Mouse (Mus musculus) CD4-positive helper T cell, adult 2 months (primary cell): Measurements from ENCODE around the gene Ankrd12.
A peak's percentile ranks its signal among the peaks of the same experiment; 100 is the strongest.
"Not testable (repeated sequence)": the region's sequence is repeated elsewhere in the genome, so short reads cannot be mapped to it uniquely, and the experiment has no call there.

Experiments used
- DNase-seq: peaks from one replicate; pipeline ENCODE4 v3.0.0-alpha.2; 2012; ENCODE audit warnings: low read depth, missing footprints, low spot score

The Ankrd12 gene

DNA sequence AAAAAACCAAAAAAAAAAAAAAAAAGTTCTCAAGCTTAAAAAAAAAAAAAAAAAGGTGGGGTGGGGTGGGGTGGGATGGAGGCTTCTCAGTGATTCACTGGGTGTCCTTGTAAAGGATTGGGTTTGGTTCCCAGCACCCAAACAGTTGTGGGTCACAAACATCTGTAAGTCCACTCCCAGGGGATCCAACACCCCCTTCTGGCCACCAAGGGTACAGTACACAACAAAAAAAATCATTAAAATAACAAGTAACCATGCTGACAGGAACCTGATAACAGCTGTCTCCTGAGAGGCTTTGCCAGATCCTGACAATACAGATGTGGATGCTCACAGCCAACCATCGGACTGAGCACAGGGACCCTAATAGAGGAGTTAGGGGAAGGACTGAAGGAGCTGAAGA, 7.6 kb upstream of the Ankrd12 start:
- no peak for DNase-seq

DNA sequence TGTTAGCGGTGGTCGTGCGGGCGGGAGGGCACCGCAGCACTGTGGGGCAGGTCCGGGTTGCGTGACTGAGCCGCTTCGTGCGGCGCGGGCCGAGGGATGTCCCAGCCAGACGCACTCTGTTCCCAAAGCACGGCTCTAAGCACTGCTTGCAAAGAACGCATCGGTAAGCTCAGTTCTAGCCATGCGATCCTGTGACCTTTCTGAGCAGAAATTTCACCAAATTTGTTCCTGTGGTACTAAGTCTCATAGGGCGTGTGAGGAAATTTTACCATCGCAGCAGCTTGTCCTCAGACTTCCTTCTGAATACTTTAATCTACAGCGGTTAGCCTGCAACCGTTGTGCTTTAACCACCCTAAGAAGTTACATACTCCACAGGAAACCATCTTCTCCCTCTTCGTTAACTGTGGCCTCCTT, 555 bp upstream of the Ankrd12 start:
- no peak for DNase-seq

- DNase-seq: peak; percentile 71
Observed at GRCm38 (mm10) chr17:66076174-66076927, 538 bp downstream of the Ankrd12 start.

DNA sequence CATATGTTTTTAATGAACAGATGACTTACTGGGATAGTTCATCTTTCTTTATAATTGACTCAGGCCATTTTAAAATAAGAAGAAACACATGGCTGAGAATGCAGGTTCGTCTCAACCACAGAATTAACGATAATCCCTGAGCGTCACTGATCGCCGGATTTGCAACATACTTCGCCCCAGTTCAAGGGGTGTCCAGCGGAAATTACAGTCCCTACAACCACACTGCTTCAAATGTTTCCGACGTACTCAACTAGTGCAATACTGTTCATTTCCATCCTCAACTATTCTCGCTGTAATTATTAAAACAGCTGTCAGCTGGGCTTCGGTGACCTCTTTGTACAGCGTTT, 1.1 kb downstream of the Ankrd12 start:
- peak; percentile 59 for DNase-seq

GRCm38 (mm10) chr17:66073971-66074370, 2.9 kb downstream of the Ankrd12 start:
- DNase-seq: peak; percentile 77

DNA sequence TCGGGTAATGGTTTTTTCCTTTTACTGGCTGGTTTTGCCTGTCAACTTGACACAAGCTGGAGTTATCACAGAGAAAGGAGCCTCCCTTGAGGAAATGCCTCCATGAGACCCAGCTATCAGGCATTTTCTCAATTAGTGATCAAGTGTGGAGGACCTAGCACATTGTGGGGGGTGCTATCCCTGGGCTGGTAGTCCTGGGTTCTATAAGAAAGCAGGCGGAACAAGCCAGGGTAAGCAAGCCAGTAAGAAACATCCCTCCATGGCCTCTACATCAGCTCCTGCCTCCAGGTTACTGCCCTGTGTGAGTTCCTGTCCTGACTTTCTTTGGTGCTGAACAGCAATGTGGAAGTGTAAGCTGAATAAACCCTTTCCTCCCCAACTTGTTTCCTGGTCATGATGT, 7.9 kb downstream of the Ankrd12 start:
- not testable (repeated sequence) for DNase-seq

DNA sequence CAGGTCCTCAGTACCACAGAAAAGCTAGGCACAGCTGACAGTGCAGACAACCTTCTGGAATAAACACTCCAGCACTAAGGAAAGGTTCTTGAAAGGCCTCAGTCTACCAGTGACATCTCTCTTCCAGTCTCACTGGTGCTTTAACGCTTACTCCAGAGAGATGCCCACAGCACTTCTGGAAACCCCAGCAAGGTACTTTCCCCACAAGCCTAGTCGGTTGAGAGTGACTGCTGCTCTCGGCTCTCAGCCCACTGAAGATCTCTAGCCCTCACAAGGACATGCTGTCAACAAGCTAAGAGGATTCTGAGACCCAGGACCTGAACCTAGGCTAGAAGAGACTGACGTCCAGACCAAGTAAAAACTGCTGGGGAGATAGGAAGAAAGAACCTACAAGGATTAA, 11.8 kb downstream of the Ankrd12 start:
- DNase-seq: no peak

- no peak for DNase-seq
Observed at GRCm38 (mm10) chr17:66061241-66061938, 15.5 kb downstream of the Ankrd12 start.

DNA sequence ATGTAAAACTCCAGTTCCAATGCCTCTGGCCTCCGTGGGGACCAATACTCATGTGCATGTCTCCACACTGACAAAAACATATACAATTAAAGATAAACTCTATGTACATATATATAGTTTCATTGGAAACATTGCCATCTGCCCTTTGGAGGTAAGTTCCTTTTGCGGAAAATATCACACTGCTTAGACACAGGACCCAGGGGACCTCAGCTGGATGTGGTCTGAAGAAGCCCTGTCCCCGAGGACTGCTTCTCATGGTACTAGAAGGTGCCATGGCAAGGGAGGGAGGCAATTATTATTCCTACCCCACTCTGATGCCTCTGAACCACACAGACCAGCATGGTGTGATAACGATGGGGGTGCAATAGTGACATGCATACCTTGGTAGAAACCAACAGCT, 18.7 kb downstream of the Ankrd12 start:
- DNase-seq: no peak

GRCm38 (mm10) chr17:66057145-66057544, 19.7 kb downstream of the Ankrd12 start:
- no peak for DNase-seq

- no peak for DNase-seq
Observed at GRCm38 (mm10) chr17:66053349-66053748, 23.5 kb downstream of the Ankrd12 start.

GRCm38 (mm10) chr17:66048795-66049194, 28.1 kb downstream of the Ankrd12 start:
- DNase-seq: no peak

DNA sequence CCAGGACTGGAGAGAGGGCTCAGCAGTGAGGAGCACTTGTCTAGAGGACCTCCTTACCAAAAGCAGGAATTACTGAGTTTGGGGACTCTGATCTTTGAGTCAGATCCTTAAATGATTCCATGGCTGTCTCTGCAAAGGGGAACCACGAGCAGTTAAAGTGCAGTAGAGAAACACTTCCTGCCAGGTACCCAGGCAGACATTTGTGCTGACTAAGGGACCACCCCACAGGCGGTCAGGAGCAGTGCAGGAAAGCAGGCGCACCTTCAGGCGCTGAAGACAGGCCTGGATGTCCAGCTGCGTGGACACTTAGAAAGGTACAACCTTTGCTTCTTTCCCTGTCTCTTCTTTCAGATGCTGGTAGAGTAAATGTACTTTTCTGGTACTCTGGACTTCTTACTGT, 28.7 kb downstream of the Ankrd12 start:
- no peak for DNase-seq

GRCm38 (mm10) chr17:66043679-66044078, 33.2 kb downstream of the Ankrd12 start:
- not testable (repeated sequence) for DNase-seq

- DNase-seq: no peak
Observed at GRCm38 (mm10) chr17:66041020-66041419, 35.9 kb downstream of the Ankrd12 start.

DNA sequence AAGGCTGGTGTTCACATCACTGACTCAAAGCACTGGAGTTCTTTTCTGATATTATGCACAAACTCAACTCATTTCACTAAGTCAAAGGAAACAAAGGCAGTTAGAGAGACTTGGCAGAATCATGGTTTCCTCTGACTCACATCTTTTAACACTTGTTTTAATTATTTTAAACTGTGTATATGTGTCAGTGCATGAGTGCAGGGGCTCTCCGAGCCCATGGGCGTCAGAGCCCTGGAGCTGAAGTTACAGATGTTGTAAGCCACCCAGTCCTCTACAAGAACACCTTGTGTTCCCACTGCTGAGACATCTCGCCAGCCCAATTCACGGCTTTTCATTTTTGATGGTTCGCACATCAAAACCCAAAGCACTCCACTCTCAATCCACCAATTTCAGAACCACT, 43.6 kb downstream of the Ankrd12 start:
- no peak for DNase-seq

DNA sequence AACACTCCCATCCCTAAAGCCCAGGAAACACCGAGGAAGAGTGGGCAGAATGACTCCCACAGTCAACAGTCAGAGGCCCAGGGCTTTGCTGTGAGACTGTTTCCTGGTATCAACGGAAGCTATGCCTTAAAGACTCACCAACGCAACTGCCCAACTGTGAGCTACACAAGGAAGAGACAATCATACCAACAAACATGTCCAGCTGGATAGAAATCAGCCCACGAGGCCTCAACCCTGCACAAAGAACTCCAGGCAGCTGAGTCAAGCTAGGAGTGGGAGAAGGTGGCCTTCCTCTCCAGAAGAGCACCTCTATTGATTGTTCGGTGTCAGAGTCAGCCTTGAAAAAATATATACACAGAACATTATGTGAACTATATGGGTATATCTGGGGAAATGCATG, 44.9 kb downstream of the Ankrd12 start:
- DNase-seq: no peak

- no peak for DNase-seq
Observed at GRCm38 (mm10) chr17:66024211-66024610, 52.7 kb downstream of the Ankrd12 start.

DNA sequence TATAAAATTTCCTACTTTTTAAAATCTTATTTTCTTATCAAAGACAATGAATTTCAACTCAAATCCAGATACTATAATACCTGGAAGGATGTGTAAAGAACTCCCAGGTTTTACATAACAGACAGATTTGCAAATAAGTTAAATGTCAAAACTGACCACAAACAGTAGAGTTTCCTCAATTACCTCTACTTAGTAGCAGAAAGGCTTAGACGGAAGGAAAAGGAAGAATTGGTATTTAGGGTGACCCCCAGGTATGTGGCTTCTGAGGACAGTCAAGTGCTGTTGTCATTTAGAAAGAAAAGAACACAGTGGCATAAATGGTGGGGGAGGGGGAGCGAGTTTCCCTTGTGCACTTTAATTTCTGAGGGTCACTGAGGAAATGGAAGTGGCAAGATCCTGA, 65.1 kb downstream of the Ankrd12 start:
- DNase-seq: no peak

GRCm38 (mm10) chr17:66007892-66008291, 69.0 kb downstream of the Ankrd12 start:
- DNase-seq: no peak

GRCm38 (mm10) chr17:66007473-66007872, 69.4 kb downstream of the Ankrd12 start:
- DNase-seq: no peak

DNA sequence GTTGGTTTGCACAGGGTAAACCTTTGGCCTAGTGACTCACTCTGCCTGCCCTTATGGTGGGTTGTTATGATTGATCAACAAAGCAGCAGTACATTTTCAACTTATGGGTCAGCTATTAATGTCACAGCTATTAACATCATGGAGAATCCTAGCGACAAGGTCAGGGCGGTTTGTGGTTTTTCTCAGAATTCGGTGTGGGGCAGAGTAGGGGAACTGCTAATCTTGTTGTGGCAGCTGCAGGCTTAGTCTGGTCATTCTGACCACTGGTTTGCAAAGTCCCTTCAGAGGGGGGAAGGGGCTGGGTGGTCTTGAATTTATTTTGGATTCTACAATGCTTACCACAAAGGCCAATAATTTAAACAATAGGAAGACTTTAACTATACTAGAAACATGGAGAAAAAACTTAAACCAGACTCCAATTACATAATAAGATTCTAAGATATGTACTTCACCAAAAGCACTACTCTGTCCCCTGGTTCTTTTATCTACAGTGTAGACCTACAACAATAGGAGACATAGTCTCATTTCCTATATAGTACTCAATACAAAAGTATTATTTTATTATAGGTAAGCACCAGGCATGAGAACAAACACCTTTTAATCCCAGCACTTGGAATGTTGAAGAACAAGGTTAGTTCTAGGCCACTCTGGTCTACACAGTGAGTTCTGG, 88.6 kb downstream of the Ankrd12 start:
- no peak for DNase-seq

- not testable (repeated sequence) for DNase-seq
Observed at GRCm38 (mm10) chr17:65976720-65977119, 100.2 kb downstream of the Ankrd12 start.
